Mouse (Mus musculus): ENCODE measurements at regions not wholly inside any gene's neighbourhood (a gene's known extent, or its start where the extent isn't known, plus 50 kb on each side); places are given as distances from the start of the nearest gene placed in this dataset.

- Histone ChIP-seq H3K4me1 (ENCODE audit: control insufficient read depth, insufficient read depth, low read length) (no peaks in the 10 kb centered on the region), H3K4me3 (ENCODE audit: low read depth, low read length) (no peak overlapping the region), H3K4me2 (no peak overlapping the region), H3K9ac (ENCODE audit: low read depth, low read length) (no peak overlapping the region), H3K27me3 (ENCODE audit: control insufficient read depth, insufficient read depth, low read length) (no peaks in the 10 kb centered on the region), H3K36me3 (ENCODE audit: control insufficient read depth, insufficient read depth, low read length) (no peaks in the 10 kb centered on the region), H3K9me3 (replicated peaks; ENCODE audit: control insufficient read depth, low read length) (no peaks in the 10 kb centered on the region), H3K27ac (ENCODE audit: low read depth, low read length) (no peak overlapping the region)
- 71% methylated on average over 7 of the region's 7 CpGs for WGBS (ENCODE audit: insufficient replicate concordance)
- no peak for ATAC-seq (replicated peaks; ENCODE audit: insufficient number of reproducible peaks, low FRiP score, low TSS enrichment)
Measured at GRCm38 (mm10) chr9:120715665-120716121, 144.4 kb downstream of the Rpl14 start.

GRCm38 (mm10) chr9:120718812-120719211 lies 147.6 kb downstream of the Rpl14 start:
- Histone ChIP-seq H3K27ac (ENCODE audit: low read depth, low read length) (no peak overlapping the region), H3K4me2 (no peak overlapping the region), H3K4me3 (ENCODE audit: low read depth, low read length) (no peak overlapping the region), H3K9me3 (replicated peaks; ENCODE audit: control insufficient read depth, low read length) (no peaks in the 10 kb centered on the region), H3K27me3 (ENCODE audit: control insufficient read depth, insufficient read depth, low read length) (no peaks in the 10 kb centered on the region), H3K9ac (ENCODE audit: low read depth, low read length) (no peak overlapping the region), H3K4me1 (ENCODE audit: control insufficient read depth, insufficient read depth, low read length) (no peaks in the 10 kb centered on the region), H3K36me3 (ENCODE audit: control insufficient read depth, insufficient read depth, low read length) (no peaks in the 10 kb centered on the region)
- WGBS (ENCODE audit: insufficient replicate concordance) = 75% methylated on average over 3 of the region's 3 CpGs
- no peak for ATAC-seq (replicated peaks; ENCODE audit: insufficient number of reproducible peaks, low FRiP score, low TSS enrichment)

GRCm38 (mm10) chr9:120721451-120722123 lies 150.3 kb downstream of the Rpl14 start:
- H3K4me3 ChIP-seq (ENCODE audit: low read depth, low read length) = no peak overlapping the region
- ATAC-seq (replicated peaks; ENCODE audit: insufficient number of reproducible peaks, low FRiP score, low TSS enrichment) = no peak
- H3K27me3 ChIP-seq (ENCODE audit: control insufficient read depth, insufficient read depth, low read length) = no peaks in the 10 kb centered on the region
- H3K4me2 ChIP-seq = no peak overlapping the region
- no peaks in the 10 kb centered on the region for H3K4me1 ChIP-seq (ENCODE audit: control insufficient read depth, insufficient read depth, low read length)
- H3K9ac ChIP-seq (ENCODE audit: low read depth, low read length) = no peak overlapping the region
- no peak overlapping the region for H3K27ac ChIP-seq (ENCODE audit: low read depth, low read length)
- no peaks in the 10 kb centered on the region for H3K9me3 ChIP-seq (replicated peaks; ENCODE audit: control insufficient read depth, low read length)
- no peaks in the 10 kb centered on the region for H3K36me3 ChIP-seq (ENCODE audit: control insufficient read depth, insufficient read depth, low read length)
- 81% methylated on average over 9 of the region's 9 CpGs for WGBS (ENCODE audit: insufficient replicate concordance)

GRCm38 (mm10) chr9:120723026-120723425 lies 151.8 kb downstream of the Rpl14 start:
- Histone ChIP-seq H3K27me3 (ENCODE audit: control insufficient read depth, insufficient read depth, low read length) (no peaks in the 10 kb centered on the region), H3K4me3 (ENCODE audit: low read depth, low read length) (no peak overlapping the region), H3K4me2 (no peak overlapping the region), H3K4me1 (ENCODE audit: control insufficient read depth, insufficient read depth, low read length) (no peaks in the 10 kb centered on the region), H3K36me3 (ENCODE audit: control insufficient read depth, insufficient read depth, low read length) (no peaks in the 10 kb centered on the region), H3K9ac (ENCODE audit: low read depth, low read length) (no peak overlapping the region), H3K27ac (ENCODE audit: low read depth, low read length) (no peak overlapping the region), H3K9me3 (replicated peaks; ENCODE audit: control insufficient read depth, low read length) (no peaks in the 10 kb centered on the region)
- WGBS (ENCODE audit: insufficient replicate concordance) = 63% methylated on average over 5 of the region's 5 CpGs
- no peak for ATAC-seq (replicated peaks; ENCODE audit: insufficient number of reproducible peaks, low FRiP score, low TSS enrichment)

- H3K27ac ChIP-seq (ENCODE audit: low read depth, low read length) = no peak overlapping the region
- H3K4me2 ChIP-seq = no peak overlapping the region
- ATAC-seq (replicated peaks; ENCODE audit: insufficient number of reproducible peaks, low FRiP score, low TSS enrichment) = no peak
Measured at GRCm38 (mm10) chr9:120731952-120732622, 160.8 kb downstream of the Rpl14 start.

GRCm38 (mm10) chr9:120732650-120733293 lies 161.5 kb downstream of the Rpl14 start:
- H3K27ac ChIP-seq (ENCODE audit: low read depth, low read length) = no peak overlapping the region
- H3K27me3 ChIP-seq (ENCODE audit: control insufficient read depth, insufficient read depth, low read length) = 0 out of 2 replicates have a peak, but pooled peaks cover 3% of the 10 kb centered on the region
- no peak overlapping the region for H3K4me3 ChIP-seq (ENCODE audit: low read depth, low read length)
- WGBS (ENCODE audit: insufficient replicate concordance) = 39% methylated on average over 14 of the region's 14 CpGs
- H3K36me3 ChIP-seq (ENCODE audit: control insufficient read depth, insufficient read depth, low read length) = no peaks in the 10 kb centered on the region
- H3K4me2 ChIP-seq = no peak overlapping the region
- no peak for ATAC-seq (replicated peaks; ENCODE audit: insufficient number of reproducible peaks, low FRiP score, low TSS enrichment)
- no peaks in the 10 kb centered on the region for H3K9me3 ChIP-seq (replicated peaks; ENCODE audit: control insufficient read depth, low read length)
- H3K4me1 ChIP-seq (ENCODE audit: control insufficient read depth, insufficient read depth, low read length) = peaks cover 30% of the 10 kb centered on the region
- no peak overlapping the region for H3K9ac ChIP-seq (ENCODE audit: low read depth, low read length)

More at GRCm38 (mm10) chr9:120731952-120732622, 160.8 kb downstream of the Rpl14 start:
- H3K27me3 ChIP-seq (ENCODE audit: control insufficient read depth, insufficient read depth, low read length) = 0 out of 2 replicates have a peak, but pooled peaks cover 3% of the 10 kb centered on the region
- H3K4me1 ChIP-seq (ENCODE audit: control insufficient read depth, insufficient read depth, low read length) = peaks cover 27% of the 10 kb centered on the region
- WGBS (ENCODE audit: insufficient replicate concordance) = 34% methylated on average over 8 of the region's 8 CpGs
- H3K9me3 ChIP-seq (replicated peaks; ENCODE audit: control insufficient read depth, low read length) = no peaks in the 10 kb centered on the region
- H3K9ac ChIP-seq (ENCODE audit: low read depth, low read length) = no peak overlapping the region
- no peaks in the 10 kb centered on the region for H3K36me3 ChIP-seq (ENCODE audit: control insufficient read depth, insufficient read depth, low read length)
- no peak overlapping the region for H3K4me3 ChIP-seq (ENCODE audit: low read depth, low read length)

- no peak overlapping the region for H3K9ac ChIP-seq (ENCODE audit: low read depth, low read length)
- H3K4me1 ChIP-seq (ENCODE audit: control insufficient read depth, insufficient read depth, low read length) = peaks cover 41% of the 10 kb centered on the region
- no peak for ATAC-seq (replicated peaks; ENCODE audit: insufficient number of reproducible peaks, low FRiP score, low TSS enrichment)
- 0 out of 2 replicates have a peak, but pooled peaks cover 3% of the 10 kb centered on the region for H3K27me3 ChIP-seq (ENCODE audit: control insufficient read depth, insufficient read depth, low read length)
- no peak overlapping the region for H3K27ac ChIP-seq (ENCODE audit: low read depth, low read length)
- H3K4me2 ChIP-seq = no peak overlapping the region
- H3K36me3 ChIP-seq (ENCODE audit: control insufficient read depth, insufficient read depth, low read length) = no peaks in the 10 kb centered on the region
- H3K9me3 ChIP-seq (replicated peaks; ENCODE audit: control insufficient read depth, low read length) = no peaks in the 10 kb centered on the region
- H3K4me3 ChIP-seq (ENCODE audit: low read depth, low read length) = no peak overlapping the region
- whole genome bisulfite sequencing (ENCODE audit: insufficient replicate concordance) = 43% methylated on average over 11 of the region's 11 CpGs
Measured at GRCm38 (mm10) chr9:120733681-120734465, 162.6 kb downstream of the Rpl14 start.

GRCm38 (mm10) chr9:120735217-120735616 lies 164.0 kb downstream of the Rpl14 start:
- H3K4me3 ChIP-seq (ENCODE audit: low read depth, low read length) = no peak overlapping the region
- H3K27ac ChIP-seq (ENCODE audit: low read depth, low read length) = no peak overlapping the region
- H3K9me3 ChIP-seq (replicated peaks; ENCODE audit: control insufficient read depth, low read length) = no peaks in the 10 kb centered on the region
- no peak overlapping the region for H3K4me2 ChIP-seq
- H3K36me3 ChIP-seq (ENCODE audit: control insufficient read depth, insufficient read depth, low read length) = no peaks in the 10 kb centered on the region
- no peak for ATAC-seq (replicated peaks; ENCODE audit: insufficient number of reproducible peaks, low FRiP score, low TSS enrichment)
- peaks cover 55% of the 10 kb centered on the region for H3K4me1 ChIP-seq (ENCODE audit: control insufficient read depth, insufficient read depth, low read length)
- 62% methylated on average over 7 of the region's 7 CpGs for WGBS (ENCODE audit: insufficient replicate concordance)
- H3K27me3 ChIP-seq (ENCODE audit: control insufficient read depth, insufficient read depth, low read length) = 0 out of 2 replicates have a peak, but pooled peaks cover 3% of the 10 kb centered on the region
- H3K9ac ChIP-seq (ENCODE audit: low read depth, low read length) = no peak overlapping the region
